Mouse (Mus musculus): ENCODE results near the gene Pdgfd. TPM values are rescaled to one million over a fixed set of nuclear protein-coding genes. Genes with fewer than 3 reads are reported as not detected.

Gene Pdgfd
- polyA plus RNA-seq, 1 experiment from 2014 or later, result 1.8 TPM

DNA sequence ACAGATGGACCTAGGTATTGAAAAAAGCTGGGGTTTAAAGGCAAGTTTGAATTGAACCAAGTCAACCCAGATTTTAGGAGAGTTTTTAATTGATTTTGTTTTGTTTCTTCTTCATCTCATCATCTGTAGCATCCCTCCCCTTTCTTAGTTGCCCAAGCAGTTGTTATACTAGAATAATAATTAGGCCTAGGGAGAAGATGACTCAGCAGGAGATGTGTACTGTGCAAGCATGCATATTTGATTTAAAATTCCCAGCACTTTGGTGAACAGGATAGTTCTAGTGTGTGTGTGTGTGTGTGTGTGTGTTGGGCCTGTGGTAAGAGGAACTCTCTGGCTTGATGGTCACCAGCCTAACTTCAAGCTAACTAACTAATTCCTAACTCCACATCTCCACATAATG lies 88.7 kb downstream of the Pdgfd start:
- no peaks in the 10 kb centered on the region for H3K4me1 ChIP-seq
- ATAC-seq (replicated peaks), result no peak
- no peaks in the 10 kb centered on the region for H3K36me3 ChIP-seq
- H3K9me3 ChIP-seq, result no peaks in the 10 kb centered on the region
- no peak overlapping the region for H3K4me2 ChIP-seq (replicated peaks)
- no peak overlapping the region for H3K27ac ChIP-seq (replicated peaks)
- no peaks in the 10 kb centered on the region for H3K27me3 ChIP-seq
- H3K9ac ChIP-seq (replicated peaks), result no peak overlapping the region
- H3K4me3 ChIP-seq, result no peak overlapping the region

DNA sequence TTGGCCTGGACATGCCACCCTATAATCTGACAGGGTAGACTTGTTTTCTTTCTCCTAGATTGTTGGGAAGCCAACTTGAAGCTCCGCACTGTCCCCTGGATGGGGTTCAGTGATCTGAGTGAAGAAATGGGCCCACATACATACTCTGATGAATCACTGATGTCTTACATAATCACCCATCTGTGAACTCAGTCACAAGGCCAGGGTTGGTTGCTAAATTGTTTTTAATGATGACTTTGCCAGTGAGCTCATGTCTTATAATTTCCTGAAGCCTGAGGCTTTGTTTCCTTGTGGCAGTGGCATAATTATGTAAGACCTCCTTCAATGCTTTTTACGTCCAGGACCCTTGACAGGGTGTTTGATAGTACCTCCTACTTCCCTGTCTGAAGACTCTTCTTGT lies 96.4 kb downstream of the Pdgfd start:
- WGBS, result 86% methylated on average over 2 of the region's 2 CpGs
- no peaks in the 10 kb centered on the region for H3K27me3 ChIP-seq
- no peaks in the 10 kb centered on the region for H3K4me1 ChIP-seq
- no peak overlapping the region for H3K27ac ChIP-seq (replicated peaks)
- ATAC-seq (replicated peaks), result no peak
- H3K4me2 ChIP-seq (replicated peaks), result no peak overlapping the region
- no peaks in the 10 kb centered on the region for H3K36me3 ChIP-seq
- H3K4me3 ChIP-seq, result no peak overlapping the region
- H3K9ac ChIP-seq (replicated peaks), result no peak overlapping the region
- no peaks in the 10 kb centered on the region for H3K9me3 ChIP-seq

DNA sequence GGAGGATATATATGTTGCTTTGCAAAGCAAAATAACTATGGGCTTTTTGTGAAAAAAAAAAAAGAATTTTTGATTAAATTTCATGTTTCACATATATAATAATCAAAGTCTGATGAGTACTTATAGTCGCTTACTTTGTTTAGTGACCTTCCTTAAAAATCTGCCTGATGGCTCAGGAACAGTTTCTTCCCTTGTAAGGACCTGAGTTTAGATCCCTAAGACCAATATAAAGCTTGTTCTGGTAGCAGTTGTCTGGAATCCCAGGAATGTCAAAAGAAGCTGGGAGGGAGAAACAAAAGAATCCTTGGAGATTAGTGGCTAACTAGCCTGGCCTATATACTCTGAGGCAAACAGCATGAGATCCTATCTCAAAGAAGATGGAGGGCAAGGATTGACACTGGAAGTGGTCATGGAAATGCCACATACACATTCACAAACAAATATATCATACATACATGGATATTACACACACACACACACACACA lies 101.5 kb downstream of the Pdgfd start, which contains the start of gene Ddi1:
TSS of gene Ddi1 (minus strand) at position 51 of the 485 bp plus-strand sequence.
- H3K27me3 ChIP-seq, result no peaks in the 10 kb centered on the region
- H3K9ac ChIP-seq (replicated peaks), result no peak within 1 kb of the TSS
- no peak for ATAC-seq (replicated peaks)
- no peaks in the 10 kb centered on the region for H3K4me1 ChIP-seq
- H3K36me3 ChIP-seq, result no peaks in the 10 kb centered on the region
- no peak within 1 kb of the TSS for H3K4me2 ChIP-seq (replicated peaks)
- WGBS, result 55% methylated on average over 1 of the region's 1 CpGs
- no peak within 1 kb of the TSS for H3K27ac ChIP-seq (replicated peaks)
- H3K4me3 ChIP-seq, result no peak within 1 kb of the TSS
- no peaks in the 10 kb centered on the region for H3K9me3 ChIP-seq

DNA sequence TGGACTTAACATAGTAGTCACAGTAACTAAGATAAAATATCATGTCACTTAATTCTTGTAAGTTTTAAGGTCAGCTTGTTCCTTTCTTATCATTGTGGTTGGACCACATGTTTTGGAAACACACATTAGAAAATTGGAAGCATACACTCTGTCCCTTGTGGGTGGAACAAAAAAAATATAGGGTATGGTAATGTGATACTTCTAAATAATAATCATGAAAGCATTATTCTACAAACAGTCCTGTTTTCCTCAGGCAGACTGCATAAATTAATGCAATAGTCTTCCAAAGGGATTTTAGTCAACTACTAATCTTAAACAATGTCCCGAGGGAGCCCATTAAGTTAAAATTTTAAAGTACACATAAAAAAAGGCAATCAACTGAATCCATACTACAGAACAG lies 108.0 kb downstream of the Pdgfd start:
- H3K4me2 ChIP-seq (replicated peaks), result no peak overlapping the region
- 85% methylated on average over 1 of the region's 1 CpGs for WGBS
- H3K9me3 ChIP-seq, result no peaks in the 10 kb centered on the region
- no peak overlapping the region for H3K27ac ChIP-seq (replicated peaks)
- H3K27me3 ChIP-seq, result no peaks in the 10 kb centered on the region
- no peaks in the 10 kb centered on the region for H3K4me1 ChIP-seq
- no peak overlapping the region for H3K4me3 ChIP-seq
- no peak overlapping the region for H3K9ac ChIP-seq (replicated peaks)
- no peaks in the 10 kb centered on the region for H3K36me3 ChIP-seq
- ATAC-seq (replicated peaks), result no peak

DNA sequence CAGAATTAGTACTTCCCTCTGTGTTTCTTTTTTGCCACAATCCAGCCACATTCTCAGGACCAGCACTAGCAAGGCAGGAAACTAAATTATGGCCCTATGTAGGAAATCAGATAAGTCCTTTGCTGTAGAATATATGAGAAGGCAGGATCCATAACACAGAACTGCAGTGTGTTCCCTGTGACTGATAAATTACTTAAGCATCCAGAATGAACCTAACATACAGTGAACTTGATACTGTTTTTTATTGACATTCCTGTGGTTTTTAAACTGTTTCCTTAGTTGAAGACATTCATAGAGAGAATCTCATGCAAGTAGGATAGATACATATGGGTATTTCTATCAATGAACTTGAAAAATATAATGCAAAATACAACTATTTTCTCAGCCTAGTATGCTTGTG lies 109.1 kb downstream of the Pdgfd start:
- H3K4me3 ChIP-seq, result no peak overlapping the region
- H3K9ac ChIP-seq (replicated peaks), result no peak overlapping the region
- H3K4me1 ChIP-seq, result no peaks in the 10 kb centered on the region
- H3K36me3 ChIP-seq, result no peaks in the 10 kb centered on the region
- H3K27ac ChIP-seq (replicated peaks), result no peak overlapping the region
- no peak for ATAC-seq (replicated peaks)
- H3K4me2 ChIP-seq (replicated peaks), result no peak overlapping the region
- H3K27me3 ChIP-seq, result no peaks in the 10 kb centered on the region
- no peaks in the 10 kb centered on the region for H3K9me3 ChIP-seq

DNA sequence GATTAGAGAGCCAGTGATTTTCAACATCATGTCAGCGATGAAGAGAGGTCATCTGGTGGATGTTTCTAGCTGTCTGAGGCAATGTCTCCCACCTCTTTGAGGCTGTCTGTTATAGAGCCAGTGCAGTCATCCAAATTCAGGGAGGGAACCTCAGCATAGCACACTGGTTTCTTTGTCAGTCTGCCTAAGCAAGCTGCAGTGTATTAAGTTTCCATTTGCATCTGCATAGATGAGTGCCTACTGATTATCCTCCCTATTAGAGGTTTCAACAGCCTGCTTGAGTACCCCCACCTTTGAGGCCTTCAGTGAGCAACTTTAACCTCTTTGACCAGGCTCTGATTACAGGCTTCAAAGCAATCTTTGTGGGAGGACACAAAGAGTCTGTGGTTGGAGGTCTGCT lies 118.4 kb downstream of the Pdgfd start:
- H3K9ac ChIP-seq (replicated peaks), result no peak overlapping the region
- WGBS, result 16% methylated on average over 1 of the region's 1 CpGs
- H3K36me3 ChIP-seq, result no peaks in the 10 kb centered on the region
- H3K27ac ChIP-seq (replicated peaks), result no peak overlapping the region
- no peaks in the 10 kb centered on the region for H3K9me3 ChIP-seq
- H3K4me2 ChIP-seq (replicated peaks), result no peak overlapping the region
- no peaks in the 10 kb centered on the region for H3K27me3 ChIP-seq
- ATAC-seq (replicated peaks), result peak; percentile 57; the same call in 1 of the 2 replicates
- H3K4me1 ChIP-seq, result no peaks in the 10 kb centered on the region
- no peak overlapping the region for H3K4me3 ChIP-seq

DNA sequence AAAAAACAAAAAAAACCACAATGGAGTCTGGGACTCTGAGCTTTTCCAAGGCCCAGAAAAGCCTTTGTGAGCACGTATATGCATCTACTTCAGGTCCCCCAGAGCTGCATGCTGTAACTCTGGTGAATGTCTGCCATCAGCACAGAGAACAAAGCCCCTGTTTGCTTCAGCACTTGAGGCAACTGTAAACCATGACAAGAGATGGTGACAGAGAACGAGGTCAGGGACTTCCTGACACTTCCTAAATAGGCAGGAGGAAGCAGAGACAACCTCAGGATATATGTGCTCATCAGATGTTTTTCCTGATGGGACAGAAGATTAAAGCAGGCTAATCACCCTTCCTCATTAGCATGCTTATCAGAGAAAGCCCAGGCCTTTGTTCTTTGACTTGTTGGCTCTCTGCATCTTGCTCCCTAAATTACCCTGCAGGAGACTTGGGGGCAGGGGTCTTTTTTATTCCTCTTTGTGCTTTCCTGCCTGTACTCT lies 120.9 kb downstream of the Pdgfd start:
- no peaks in the 10 kb centered on the region for H3K27me3 ChIP-seq
- H3K4me2 ChIP-seq (replicated peaks), result no peak overlapping the region
- no peak for ATAC-seq (replicated peaks)
- H3K4me1 ChIP-seq, result no peaks in the 10 kb centered on the region
- H3K9ac ChIP-seq (replicated peaks), result no peak overlapping the region
- H3K9me3 ChIP-seq, result no peaks in the 10 kb centered on the region
- 10% methylated on average over 2 of the region's 2 CpGs for WGBS
- no peaks in the 10 kb centered on the region for H3K36me3 ChIP-seq
- H3K27ac ChIP-seq (replicated peaks), result no peak overlapping the region
- H3K4me3 ChIP-seq, result no peak overlapping the region

DNA sequence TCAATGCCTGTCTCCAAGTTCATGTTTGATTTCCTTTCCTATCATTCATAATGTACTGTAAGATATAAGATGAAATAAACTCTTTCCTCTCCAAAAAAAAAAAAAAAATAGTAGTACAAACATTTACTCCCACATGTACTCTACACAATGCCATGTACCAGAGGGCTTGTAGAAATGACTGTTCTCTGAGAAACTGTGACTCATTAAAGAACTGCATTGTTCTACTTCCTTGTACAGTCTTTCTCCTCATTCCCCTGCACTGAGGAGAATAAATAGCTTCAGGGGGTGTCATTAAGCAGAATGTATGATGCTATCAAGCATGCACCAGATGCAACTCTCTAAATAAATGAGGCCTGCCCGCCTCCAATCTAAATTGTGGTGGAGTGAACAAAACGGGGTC lies 130.2 kb downstream of the Pdgfd start:
- no peak for ATAC-seq (replicated peaks)
- Histone ChIP-seq H3K27ac (replicated peaks) (no peak overlapping the region), H3K27me3 (no peaks in the 10 kb centered on the region), H3K9ac (replicated peaks) (no peak overlapping the region), H3K4me1 (no peaks in the 10 kb centered on the region), H3K36me3 (no peaks in the 10 kb centered on the region), H3K4me2 (replicated peaks) (no peak overlapping the region), H3K4me3 (no peak overlapping the region), H3K9me3 (no peaks in the 10 kb centered on the region)
- WGBS, result 63% methylated on average over 2 of the region's 2 CpGs

DNA sequence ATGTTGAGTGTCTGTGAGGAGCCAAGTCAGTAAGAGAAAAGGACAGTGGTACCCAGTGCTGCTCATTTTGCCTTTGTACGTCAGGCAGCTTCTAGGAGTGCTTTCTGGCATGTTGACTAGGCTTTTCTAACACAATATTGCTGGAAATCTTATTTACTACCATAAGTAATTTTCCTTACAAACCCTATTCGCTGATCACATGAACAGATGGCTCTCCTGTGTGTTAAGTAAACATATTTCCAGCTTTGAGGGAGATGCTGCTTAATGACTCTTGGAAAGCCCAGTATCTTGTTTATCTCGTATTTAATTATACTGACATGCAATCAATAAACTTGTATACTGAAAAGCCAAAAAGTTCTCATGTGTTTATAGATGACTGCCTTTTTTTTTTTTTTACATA lies 133.7 kb downstream of the Pdgfd start:
- Histone ChIP-seq H3K4me1 (no peaks in the 10 kb centered on the region), H3K27me3 (no peaks in the 10 kb centered on the region), H3K27ac (replicated peaks) (no peak overlapping the region), H3K9ac (replicated peaks) (no peak overlapping the region), H3K4me3 (no peak overlapping the region), H3K9me3 (no peaks in the 10 kb centered on the region), H3K36me3 (no peaks in the 10 kb centered on the region), H3K4me2 (replicated peaks) (no peak overlapping the region)
- peak; percentile 43 for ATAC-seq (replicated peaks)
- 61% methylated on average over 3 of the region's 3 CpGs for WGBS

DNA sequence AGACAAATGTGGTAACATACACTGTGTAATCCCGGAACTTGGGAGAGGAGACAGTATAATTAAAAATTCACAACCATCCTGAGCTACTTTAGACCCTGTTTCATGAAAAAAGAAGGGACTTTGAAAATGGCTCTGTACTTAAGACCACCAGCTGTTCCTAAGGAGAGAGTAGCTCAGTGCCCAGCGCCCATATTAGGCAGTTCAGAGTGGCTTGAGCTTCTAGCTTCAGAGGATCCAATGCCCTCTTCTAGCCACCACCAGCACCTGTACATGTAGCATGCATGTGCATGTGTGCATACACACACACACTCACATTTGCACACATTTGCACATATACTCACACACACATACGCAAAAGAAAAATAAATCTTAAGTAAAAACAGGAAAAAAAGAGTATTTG lies 136.2 kb downstream of the Pdgfd start:
- no peak overlapping the region for H3K27ac ChIP-seq (replicated peaks)
- WGBS, result 85% methylated on average over 3 of the region's 3 CpGs
- H3K4me2 ChIP-seq (replicated peaks), result no peak overlapping the region
- H3K36me3 ChIP-seq, result no peaks in the 10 kb centered on the region
- H3K4me3 ChIP-seq, result no peak overlapping the region
- H3K9me3 ChIP-seq, result no peaks in the 10 kb centered on the region
- no peak overlapping the region for H3K9ac ChIP-seq (replicated peaks)
- no peaks in the 10 kb centered on the region for H3K4me1 ChIP-seq
- no peak for ATAC-seq (replicated peaks)
- H3K27me3 ChIP-seq, result no peaks in the 10 kb centered on the region

DNA sequence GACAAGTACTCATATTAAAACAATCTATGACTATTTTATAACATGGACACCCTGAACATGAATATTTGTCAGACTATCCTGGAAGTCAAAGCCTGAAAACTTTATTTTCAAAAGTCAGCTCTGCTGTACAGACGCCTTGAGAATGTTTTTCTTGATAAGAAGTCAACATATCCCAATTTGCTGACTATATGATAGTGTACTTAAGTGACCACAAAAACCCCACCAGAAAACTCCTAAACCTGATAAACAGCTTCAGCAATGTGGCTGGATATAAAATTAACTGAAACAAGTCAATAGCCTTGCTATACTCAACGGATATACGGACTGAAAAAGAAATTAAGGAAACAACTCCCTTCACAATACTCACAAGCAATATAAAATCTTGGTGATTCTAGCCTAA lies 137.5 kb downstream of the Pdgfd start:
- Histone ChIP-seq H3K4me3 (no peak overlapping the region), H3K9ac (replicated peaks) (no peak overlapping the region)
- no peak for ATAC-seq (replicated peaks)

DNA sequence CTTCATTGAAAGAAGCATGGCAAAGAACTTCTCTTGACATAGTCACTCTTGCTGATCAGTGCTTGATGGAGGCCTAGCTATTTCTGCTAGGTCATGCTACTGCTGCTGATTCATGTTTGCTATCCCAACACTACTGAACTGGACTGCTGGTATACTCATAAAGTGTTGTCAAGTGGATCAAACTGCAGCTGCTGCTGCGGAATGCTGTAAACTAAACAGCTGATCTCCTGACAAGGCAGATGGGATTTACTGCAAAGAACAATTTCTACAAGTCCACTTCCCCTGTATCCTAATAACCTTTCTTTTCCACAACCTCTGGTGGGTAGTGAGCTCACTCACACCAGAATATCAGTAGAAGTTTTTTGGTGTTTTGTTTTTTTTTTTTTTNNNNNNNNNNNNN lies 148.7 kb downstream of the Pdgfd start:
- Histone ChIP-seq H3K27me3 (no peaks in the 10 kb centered on the region), H3K27ac (replicated peaks) (no peak overlapping the region), H3K9ac (replicated peaks) (no peak overlapping the region), H3K4me3 (no peak overlapping the region), H3K36me3 (no peaks in the 10 kb centered on the region), H3K4me2 (replicated peaks) (no peak overlapping the region), H3K4me1 (no peaks in the 10 kb centered on the region), H3K9me3 (no peaks in the 10 kb centered on the region)
- WGBS, result 90% methylated on average over 1 of the region's 1 CpGs
- ATAC-seq (replicated peaks), result no peak

More for the DNA sequence above, 137.5 kb downstream of the Pdgfd start:
- Histone ChIP-seq H3K27ac (replicated peaks) (no peak overlapping the region), H3K27me3 (no peaks in the 10 kb centered on the region), H3K9me3 (no peaks in the 10 kb centered on the region), H3K36me3 (no peaks in the 10 kb centered on the region), H3K4me2 (replicated peaks) (no peak overlapping the region), H3K4me1 (no peaks in the 10 kb centered on the region)
- 91% methylated on average over 3 of the region's 3 CpGs for WGBS

DNA sequence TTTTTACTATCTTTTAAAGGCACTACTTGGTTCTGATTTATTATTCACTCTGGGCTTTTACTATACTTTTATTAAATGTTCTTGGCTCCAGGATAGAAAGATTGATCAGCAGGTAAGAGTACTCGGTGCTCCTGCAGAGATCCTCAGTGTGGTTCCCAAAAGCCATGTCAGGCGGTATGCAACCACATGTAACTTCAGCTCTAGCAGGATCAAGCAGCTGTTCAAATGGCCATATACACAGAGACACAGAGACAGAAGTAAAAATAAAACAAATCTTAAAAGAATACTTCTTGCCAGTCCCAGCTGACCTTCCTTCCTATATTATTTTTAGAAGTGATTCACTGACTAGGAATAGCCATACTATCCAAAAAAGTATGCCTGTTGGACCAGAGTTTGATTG lies 157.0 kb downstream of the Pdgfd start:
- H3K9ac ChIP-seq (replicated peaks), result no peak overlapping the region
- 95% methylated on average over 2 of the region's 2 CpGs for WGBS
- H3K36me3 ChIP-seq, result no peaks in the 10 kb centered on the region
- H3K9me3 ChIP-seq, result no peaks in the 10 kb centered on the region
- no peak for ATAC-seq (replicated peaks)
- H3K27ac ChIP-seq (replicated peaks), result no peak overlapping the region
- H3K4me2 ChIP-seq (replicated peaks), result no peak overlapping the region
- no peaks in the 10 kb centered on the region for H3K27me3 ChIP-seq
- H3K4me1 ChIP-seq, result no peaks in the 10 kb centered on the region
- no peak overlapping the region for H3K4me3 ChIP-seq
